Mouse (Mus musculus): ENCODE measurements around the gene Zfp105. TPM values are rescaled to one million over a fixed set of nuclear protein-coding genes. Genes with fewer than 3 reads are reported as not detected.

The Zfp105 gene
- polyA plus RNA-seq, 1 experiment from 2014 or later, result 4.3 TPM

Other genes starting within 250 kb of the Zfp105 start
- gene Topaz1, start 175.7 kb upstream of the Zfp105 start, polyA plus RNA-seq (2016; fragmentation: Nextera tagmentation; extraction: Ambion mirVana), result not detected in 2 replicates
- 2.8 and 3.0 TPM in 2 replicates for gene Tcaim, start 117.5 kb upstream of the Zfp105 start, polyA plus RNA-seq (2016; fragmentation: Nextera tagmentation; extraction: Ambion mirVana)
- 0.21 TPM in 1 of 2 replicates, not detected in the other for gene Gm35549, start 79.0 kb upstream of the Zfp105 start, polyA plus RNA-seq (2016; fragmentation: Nextera tagmentation; extraction: Ambion mirVana)
- 32.7 and 32.9 TPM in 2 replicates for gene Zfp445, start 57.1 kb upstream of the Zfp105 start, polyA plus RNA-seq (2016; fragmentation: Nextera tagmentation; extraction: Ambion mirVana)
- 0.66 and 0.77 TPM in 2 replicates for gene Zkscan7, start 37.4 kb upstream of the Zfp105 start, polyA plus RNA-seq (2016; fragmentation: Nextera tagmentation; extraction: Ambion mirVana)
- gene 1110059G10Rik, start 27.9 kb downstream of the Zfp105 start, polyA plus RNA-seq (2016; fragmentation: Nextera tagmentation; extraction: Ambion mirVana), result 17.7 and 20.7 TPM in 2 replicates
- gene Kif15, start 28.0 kb downstream of the Zfp105 start, polyA plus RNA-seq (2016; fragmentation: Nextera tagmentation; extraction: Ambion mirVana), result 48.7 and 51.9 TPM in 2 replicates
- gene Tmem42, start 98.3 kb downstream of the Zfp105 start, polyA plus RNA-seq (2016; fragmentation: Nextera tagmentation; extraction: Ambion mirVana), result 6.8 and 7.1 TPM in 2 replicates
- gene Tgm4, start 111.7 kb downstream of the Zfp105 start, polyA plus RNA-seq (2016; fragmentation: Nextera tagmentation; extraction: Ambion mirVana), result 0.14 and 0.17 TPM in 2 replicates
- 51.2 and 52.1 TPM in 2 replicates for gene Zdhhc3, start 190.1 kb downstream of the Zfp105 start, polyA plus RNA-seq (2016; fragmentation: Nextera tagmentation; extraction: Ambion mirVana)
- gene Exosc7, start 190.1 kb downstream of the Zfp105 start, polyA plus RNA-seq (2016; fragmentation: Nextera tagmentation; extraction: Ambion mirVana), result 116 and 123 TPM in 2 replicates
- gene Clec3b, start 227.9 kb downstream of the Zfp105 start, polyA plus RNA-seq (2016; fragmentation: Nextera tagmentation; extraction: Ambion mirVana), result not detected in 2 replicates

All from liver, embryonic 12.5 days (tissue).